Mouse (Mus musculus) C2C12 (cell line): Measurements from ENCODE around the gene Ch25h. TPM values are rescaled to one million over a fixed set of nuclear protein-coding genes. Genes with fewer than 3 reads are reported as not detected.

Source experiments
- H3K27me3 ChIP-seq: one replicate; pipeline ENCODE4 v1.6.1; 2011; ENCODE audit not compliant: control insufficient read depth, insufficient read depth, insufficient read length
- H3K36me3 ChIP-seq: one replicate; pipeline ENCODE4 v1.6.1; 2011; ENCODE audit not compliant: control insufficient read depth, insufficient read depth
- H3K4me3 ChIP-seq: one replicate; pipeline ENCODE4 v1.5.1; 2011; ENCODE audit warnings: mild to moderate bottlenecking, control low read depth; ENCODE audit not compliant: poor library complexity, insufficient read depth, severe bottlenecking
- H3K79me2 ChIP-seq: one replicate; pipeline ENCODE4 v1.6.1; 2011; ENCODE audit not compliant: control insufficient read depth, insufficient read depth
- H3K79me3 ChIP-seq: one replicate; pipeline ENCODE4 v1.6.1; 2011; ENCODE audit warnings: low read depth, control low read depth
- H3ac ChIP-seq: one replicate; pipeline ENCODE3; 2011; ENCODE audit warnings: low read depth; ENCODE audit not compliant: control insufficient read depth, insufficient read length
- CEBPB ChIP-seq: IDR thresholded peaks from one replicate; pipeline ENCODE4 v1.6.1; 2011; ENCODE audit warnings: low read depth, mild to moderate bottlenecking, control low read depth, moderate library complexity
- CTCF ChIP-seq: IDR thresholded peaks from one replicate; pipeline ENCODE4 v1.5.1; 2011; ENCODE audit not compliant: control insufficient read depth, insufficient read depth, insufficient read length
- FOSL1 ChIP-seq: IDR thresholded peaks from one replicate; pipeline ENCODE4 v1.8.0; 2011; ENCODE audit warnings: mild to moderate bottlenecking, low read length; ENCODE audit not compliant: poor library complexity, insufficient read depth, severe bottlenecking
- MAX ChIP-seq: IDR thresholded peaks from one replicate; pipeline ENCODE4 v1.6.1; 2011; ENCODE audit warnings: mild to moderate bottlenecking, control low read depth
- MYOD1 ChIP-seq: IDR thresholded peaks from one replicate; pipeline ENCODE4 v1.6.1; 2011; ENCODE audit warnings: low read depth; ENCODE audit not compliant: control insufficient read depth, insufficient read length
- MYOG ChIP-seq: IDR thresholded peaks from one replicate; pipeline ENCODE4 v1.6.1; 2011; ENCODE audit not compliant: control insufficient read depth, insufficient read length; ENCODE audit errors: extremely low read depth
- USF1 ChIP-seq: IDR thresholded peaks from one replicate; pipeline ENCODE4 v1.6.1; 2011; ENCODE audit warnings: low read depth, mild to moderate bottlenecking, control low read depth, moderate library complexity
- polyA plus RNA-seq: library from polyadenylated mRNA; unstranded; fragments of >200 nt; fragmentation: generic; extraction: Trizol; gene quantifications from one replicate; pipeline ENCODE4 v1.2.1, GENCODE M21; 2012; ENCODE audit warnings: missing spikeins

Ch25h gene
- polyA plus RNA-seq, 1 experiment, result 0.30 TPM

- TF ChIP-seq MYOG (no peak), MAX (no peak), CEBPB (no peak), CTCF (no peak), FOSL1 (no peak), USF1 (no peak), MYOD1 (no peak)
- H3ac ChIP-seq, result no peak overlapping the region
- no peaks in the 10 kb centered on the region for H3K79me2 ChIP-seq
- no peaks in the 10 kb centered on the region for H3K27me3 ChIP-seq
- no peaks in the 10 kb centered on the region for H3K79me3 ChIP-seq
- H3K4me3 ChIP-seq, result no peak overlapping the region
- H3K36me3 ChIP-seq, result no peaks in the 10 kb centered on the region
Observed at GRCm38 (mm10) chr19:34435197-34435611, 39.8 kb downstream of the Ch25h start.

- no peak overlapping the region for H3K4me3 ChIP-seq
- TF ChIP-seq MYOG, result no peak
- TF ChIP-seq FOSL1, result peak; percentile 60
Observed at GRCm38 (mm10) chr19:34431314-34431713, 43.6 kb downstream of the Ch25h start.

GRCm38 (mm10) chr19:34423783-34424335 lies 51.1 kb downstream of the Ch25h start:
- no peaks in the 10 kb centered on the region for H3K79me2 ChIP-seq

More at GRCm38 (mm10) chr19:34431314-34431713, 43.6 kb downstream of the Ch25h start:
- Histone ChIP-seq H3ac (no peak overlapping the region), H3K79me2 (no peaks in the 10 kb centered on the region), H3K79me3 (no peaks in the 10 kb centered on the region), H3K27me3 (no peaks in the 10 kb centered on the region), H3K36me3 (no peaks in the 10 kb centered on the region)

More at GRCm38 (mm10) chr19:34423783-34424335, 51.1 kb downstream of the Ch25h start:
- Histone ChIP-seq H3K4me3 (no peak overlapping the region), H3K36me3 (no peaks in the 10 kb centered on the region), H3ac (no peak overlapping the region), H3K79me3 (no peaks in the 10 kb centered on the region), H3K27me3 (no peaks in the 10 kb centered on the region)
- TF ChIP-seq CEBPB (peak; percentile 84), MYOD1 (peak; percentile 10), FOSL1 (peak; percentile 49), MYOG (no peak)

Other genes with a start within 250 kb of the Ch25h start
- 1,987 TPM for gene Acta2, start 219.6 kb downstream of the Ch25h start, polyA plus RNA-seq
- gene Fas, start 184.5 kb downstream of the Ch25h start, polyA plus RNA-seq, result 1.3 TPM
- 8.8 TPM for gene Lipa, start 52.3 kb upstream of the Ch25h start, polyA plus RNA-seq
- 1.6 TPM for gene Ifit2, start 75.5 kb upstream of the Ch25h start, polyA plus RNA-seq
- 0.05 TPM for gene Ifit3, start 108.4 kb upstream of the Ch25h start, polyA plus RNA-seq
- not detected for gene Ifit1bl1, start 126.8 kb upstream of the Ch25h start, polyA plus RNA-seq
- gene Ifit3b, start 132.8 kb upstream of the Ch25h start, polyA plus RNA-seq, result not detected
- gene Ifit1bl2, start 165.6 kb upstream of the Ch25h start, polyA plus RNA-seq, result not detected
- 0.01 TPM for gene Ifit1, start 165.7 kb upstream of the Ch25h start, polyA plus RNA-seq